Mouse (Mus musculus): Measurements from ENCODE around the gene Socs3. TPM values are rescaled to one million over a fixed set of nuclear protein-coding genes. Genes with fewer than 3 reads are reported as not detected.

Socs3 gene
- polyA plus RNA-seq, 1 experiment: not detected

DNA sequence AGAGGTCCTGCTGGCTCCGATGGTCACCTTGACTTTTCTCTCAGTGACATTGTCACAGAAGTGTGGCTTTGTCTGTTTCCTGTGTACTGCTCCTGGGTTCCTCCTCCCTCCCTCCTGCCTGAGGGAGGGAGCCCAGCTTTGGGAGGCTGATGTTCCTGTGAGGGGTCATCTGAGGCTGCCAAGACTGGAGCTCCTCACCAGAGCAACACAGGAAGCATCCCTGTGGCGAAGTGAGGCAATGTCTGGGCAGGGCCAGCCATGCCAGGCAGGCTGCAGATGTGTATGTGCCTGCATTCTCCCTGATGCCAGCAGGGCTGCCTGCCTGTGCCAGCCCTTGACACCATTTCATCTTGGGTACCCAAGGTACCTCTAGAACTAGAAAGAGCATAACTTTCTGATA, 15.8 kb downstream of the Socs3 start:
- peaks cover 36% of the 10 kb centered on the region for H3K4me1 ChIP-seq (ENCODE audit: control insufficient read depth, insufficient read depth, low read length)
- no peak overlapping the region for H3K27ac ChIP-seq (ENCODE audit: insufficient read depth, low read depth, low read length)
- no peak overlapping the region for H3K4me3 ChIP-seq (ENCODE audit: insufficient read depth, low read depth, low read length)
- TF ChIP-seq POLR2A (IDR thresholded peaks at IDR 0.05; ENCODE audit: insufficient read depth, low read depth, low read length) (no peak), CTCF (IDR thresholded peaks at IDR 0.05; ENCODE audit: insufficient read depth, low read depth, low read length) (no peak)
- WGBS: 46% methylated on average over 2 of the region's 2 CpGs

- no peak overlapping the region for H3K4me3 ChIP-seq (ENCODE audit: insufficient read depth, low read depth, low read length)
- 80% methylated on average over 9 of the region's 9 CpGs for WGBS
- TF ChIP-seq CTCF (IDR thresholded peaks at IDR 0.05; ENCODE audit: insufficient read depth, low read depth, low read length): no peak
- TF ChIP-seq POLR2A (IDR thresholded peaks at IDR 0.05; ENCODE audit: insufficient read depth, low read depth, low read length): no peak
- peaks cover 32% of the 10 kb centered on the region for H3K4me1 ChIP-seq (ENCODE audit: control insufficient read depth, insufficient read depth, low read length)
- H3K27ac ChIP-seq (ENCODE audit: insufficient read depth, low read depth, low read length): no peak overlapping the region
These were observed 17.5 kb downstream of the Socs3 start for GRCm38 (mm10) chr11:117952174-117952933.

- H3K27ac ChIP-seq (ENCODE audit: insufficient read depth, low read depth, low read length): no peak overlapping the region
- no peak for TF ChIP-seq CTCF (IDR thresholded peaks at IDR 0.05; ENCODE audit: insufficient read depth, low read depth, low read length)
- no peak for TF ChIP-seq POLR2A (IDR thresholded peaks at IDR 0.05; ENCODE audit: insufficient read depth, low read depth, low read length)
- WGBS: 95% methylated on average over 6 of the region's 6 CpGs
These were observed 18.5 kb downstream of the Socs3 start for GRCm38 (mm10) chr11:117951391-117951790.

DNA sequence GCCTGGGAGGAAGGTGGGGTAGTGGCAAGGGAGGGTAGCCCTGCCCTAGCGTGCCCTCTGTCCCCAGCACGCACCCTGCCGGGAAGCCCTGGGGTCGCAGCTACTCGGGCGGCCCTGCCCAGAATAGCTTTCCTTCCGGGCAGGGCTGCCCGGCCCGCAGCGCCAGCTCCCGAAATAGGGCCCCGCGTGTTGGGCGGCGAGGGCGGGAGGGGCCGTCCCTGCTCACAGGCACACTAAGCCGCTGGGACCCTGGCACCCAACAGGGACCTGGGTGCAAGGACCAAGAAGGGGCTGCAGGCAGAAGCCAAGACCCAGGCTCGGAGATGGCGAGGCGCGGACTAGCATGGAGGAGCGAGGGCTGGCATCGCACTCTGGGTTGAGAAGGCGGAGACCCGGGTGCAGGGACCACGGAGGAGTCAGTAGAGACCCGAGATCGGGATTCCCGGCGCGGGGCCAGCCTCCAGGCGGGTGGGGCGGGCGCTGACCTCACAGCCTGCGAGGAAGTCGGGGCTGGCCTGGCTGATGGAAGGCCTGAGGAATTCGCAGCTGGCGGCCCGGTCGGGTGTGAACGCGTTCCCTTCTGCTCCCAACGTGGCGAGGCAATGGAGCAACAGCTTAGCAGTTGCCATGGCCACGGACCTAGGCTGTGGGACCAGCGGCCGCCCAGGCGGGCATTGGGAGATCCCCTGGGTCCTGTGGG, 20.3 kb downstream of the Socs3 start:
- TF ChIP-seq POLR2A (IDR thresholded peaks at IDR 0.05; ENCODE audit: insufficient read depth, low read depth, low read length) (no peak), CTCF (IDR thresholded peaks at IDR 0.05; ENCODE audit: insufficient read depth, low read depth, low read length) (peak; percentile 26; the same call in 1 of the 2 replicates)
- peaks cover 24% of the 10 kb centered on the region for H3K4me1 ChIP-seq (ENCODE audit: control insufficient read depth, insufficient read depth, low read length)
- WGBS: 12% methylated on average over 49 of the region's 49 CpGs
- no peak overlapping the region for H3K27ac ChIP-seq (ENCODE audit: insufficient read depth, low read depth, low read length)
- H3K4me3 ChIP-seq (ENCODE audit: insufficient read depth, low read depth, low read length): peak overlapping the region; percentile 24

More at GRCm38 (mm10) chr11:117951391-117951790, 18.5 kb downstream of the Socs3 start:
- H3K4me3 ChIP-seq (ENCODE audit: insufficient read depth, low read depth, low read length): no peak overlapping the region
- H3K4me1 ChIP-seq (ENCODE audit: control insufficient read depth, insufficient read depth, low read length): peaks cover 32% of the 10 kb centered on the region

- no peak overlapping the region for H3K27ac ChIP-seq (ENCODE audit: insufficient read depth, low read depth, low read length)
- H3K4me3 ChIP-seq (ENCODE audit: insufficient read depth, low read depth, low read length): no peak overlapping the region
- TF ChIP-seq CTCF (IDR thresholded peaks at IDR 0.05; ENCODE audit: insufficient read depth, low read depth, low read length) (no peak), POLR2A (IDR thresholded peaks at IDR 0.05; ENCODE audit: insufficient read depth, low read depth, low read length) (no peak)
- 92% methylated on average over 10 of the region's 10 CpGs for WGBS
- H3K4me1 ChIP-seq (ENCODE audit: control insufficient read depth, insufficient read depth, low read length): peaks cover 14% of the 10 kb centered on the region
These were observed 22.8 kb downstream of the Socs3 start for GRCm38 (mm10) chr11:117946996-117947419.

DNA sequence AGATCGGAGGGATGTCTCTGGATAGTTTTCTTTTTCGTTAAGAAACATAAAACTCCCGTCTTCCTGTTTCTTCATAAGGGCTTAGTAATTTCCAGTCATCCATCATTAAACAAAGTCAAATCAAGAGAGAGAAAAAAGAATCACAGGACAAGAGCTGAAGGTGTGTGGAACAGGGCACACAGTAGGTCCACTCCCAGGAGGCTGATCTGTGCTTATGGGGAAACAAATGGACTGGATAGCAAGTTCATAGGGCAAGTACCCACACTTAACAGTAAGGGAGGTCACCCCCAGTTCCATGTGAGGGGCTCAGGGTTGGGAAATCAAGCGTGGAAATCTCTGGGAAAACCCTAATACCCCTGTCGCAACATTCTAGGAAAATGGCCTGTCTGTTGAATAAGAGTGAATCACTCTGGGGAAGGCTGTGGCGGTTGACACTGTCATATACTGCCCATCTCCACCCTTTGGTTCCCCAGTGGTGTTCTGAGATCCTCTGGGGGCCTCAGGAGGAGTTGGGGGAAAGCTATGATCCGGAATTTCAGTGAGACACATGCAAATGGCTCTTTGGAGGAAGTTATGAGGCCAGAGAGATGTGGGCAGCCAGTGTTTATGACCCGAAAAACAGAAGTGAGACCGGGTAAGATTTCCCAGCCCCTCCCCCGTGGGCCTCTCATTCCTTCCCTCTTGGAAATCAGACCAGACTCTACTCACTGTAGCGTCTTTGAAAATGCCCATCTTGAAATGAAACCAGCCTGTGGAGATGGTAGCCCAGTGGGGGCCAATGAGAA, 23.5 kb downstream of the Socs3 start:
- Histone ChIP-seq H3K27ac (ENCODE audit: insufficient read depth, low read depth, low read length) (no peak overlapping the region), H3K4me1 (ENCODE audit: control insufficient read depth, insufficient read depth, low read length) (peaks cover 18% of the 10 kb centered on the region), H3K4me3 (ENCODE audit: insufficient read depth, low read depth, low read length) (no peak overlapping the region)
- 91% methylated on average over 11 of the region's 11 CpGs for WGBS
- TF ChIP-seq POLR2A (IDR thresholded peaks at IDR 0.05; ENCODE audit: insufficient read depth, low read depth, low read length): no peak
- no peak for TF ChIP-seq CTCF (IDR thresholded peaks at IDR 0.05; ENCODE audit: insufficient read depth, low read depth, low read length)

DNA sequence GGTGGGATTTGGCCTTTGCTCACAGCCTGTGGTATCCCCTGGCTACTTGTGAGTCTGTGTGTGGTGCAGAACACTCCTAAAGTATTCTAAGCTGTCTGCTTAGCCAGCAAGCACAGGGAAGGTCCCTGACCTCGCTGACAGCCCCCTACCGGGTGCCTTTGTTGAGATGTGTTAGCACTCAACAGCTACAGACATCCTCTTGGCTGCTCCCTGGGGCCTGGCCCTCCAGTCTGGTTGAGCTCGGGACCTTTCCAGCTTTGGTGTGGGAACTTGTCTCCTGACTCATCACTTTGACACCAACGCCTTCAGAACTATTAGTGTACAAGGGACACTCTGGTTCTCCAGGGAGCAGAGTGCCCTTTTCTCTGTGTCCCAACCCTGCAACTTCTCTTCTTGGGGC, 28.0 kb downstream of the Socs3 start:
- TF ChIP-seq POLR2A (IDR thresholded peaks at IDR 0.05; ENCODE audit: insufficient read depth, low read depth, low read length): no peak
- no peak for TF ChIP-seq CTCF (IDR thresholded peaks at IDR 0.05; ENCODE audit: insufficient read depth, low read depth, low read length)
- WGBS: 52% methylated on average over 4 of the region's 4 CpGs

DNA sequence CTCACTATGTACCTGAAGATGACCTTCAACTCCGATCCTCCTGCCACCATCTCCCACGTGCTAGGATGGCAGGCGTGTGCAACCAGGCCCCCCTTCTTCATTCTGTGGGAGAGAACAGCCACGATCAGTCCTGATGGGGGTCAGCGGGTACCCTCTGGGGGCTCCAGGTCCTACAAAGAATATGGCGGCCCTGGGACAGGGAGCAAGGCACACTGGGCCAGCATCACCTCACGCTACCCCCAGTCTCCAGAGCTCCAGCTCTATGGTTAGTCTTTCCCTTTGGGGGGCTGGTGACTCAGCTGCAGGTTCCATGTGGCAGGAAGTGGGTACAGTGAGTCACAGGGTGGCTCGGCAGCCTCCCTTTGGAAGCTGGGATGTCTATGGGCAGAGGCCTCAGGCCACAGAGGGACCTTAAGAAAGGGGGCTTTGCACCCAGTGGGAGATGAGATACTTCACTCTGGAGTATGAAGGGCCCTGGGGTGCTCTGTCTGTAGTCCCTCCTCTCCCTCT, 28.5 kb downstream of the Socs3 start:
- 80% methylated on average over 8 of the region's 8 CpGs for WGBS
- TF ChIP-seq CTCF (IDR thresholded peaks at IDR 0.05; ENCODE audit: insufficient read depth, low read depth, low read length): no peak
- peaks cover 29% of the 10 kb centered on the region for H3K4me1 ChIP-seq (ENCODE audit: control insufficient read depth, insufficient read depth, low read length)
- H3K4me3 ChIP-seq (ENCODE audit: insufficient read depth, low read depth, low read length): no peak overlapping the region
- H3K27ac ChIP-seq (ENCODE audit: insufficient read depth, low read depth, low read length): no peak overlapping the region

More for the DNA sequence above, 28.0 kb downstream of the Socs3 start:
- H3K27ac ChIP-seq (ENCODE audit: insufficient read depth, low read depth, low read length): no peak overlapping the region
- H3K4me1 ChIP-seq (ENCODE audit: control insufficient read depth, insufficient read depth, low read length): peaks cover 29% of the 10 kb centered on the region
- H3K4me3 ChIP-seq (ENCODE audit: insufficient read depth, low read depth, low read length): no peak overlapping the region
